Mouse (Mus musculus) small intestine, adult 2 months (tissue): ENCODE data around the gene Pex10.

Experiments
- CTCF ChIP-seq: fragments of 200-500 bp; IDR thresholded peaks from 2 replicates; pipeline ENCODE4 v1.5.1; 2012; ENCODE audit warnings: low read depth, mild to moderate bottlenecking, control low read depth, inconsistent platforms, low read length, moderate library complexity, mixed read lengths; ENCODE audit not compliant: insufficient replicate concordance, insufficient read length; ENCODE audit errors: extremely low read depth
- POLR2A ChIP-seq: fragments of 200-500 bp; IDR thresholded peaks from 2 replicates; pipeline ENCODE4 v1.6.1; 2012; ENCODE audit warnings: low read depth, mild to moderate bottlenecking, control low read depth, inconsistent platforms, low read length, moderate library complexity

GRCm38 (mm10) chr4:155097452-155097851, 30.6 kb downstream of the Pex10 start:
- TF ChIP-seq CTCF (no peak), POLR2A (no peak)
